Mouse (Mus musculus): Measurements from ENCODE around the gene Gmds. TPM values are rescaled to one million over a fixed set of nuclear protein-coding genes. Genes with fewer than 3 reads are reported as not detected.

The Gmds gene
- polyA plus RNA-seq, 1 experiment from 2014 or later, result 31.4 TPM

GRCm38 (mm10) chr13:31864786-31865185 is 473.8 kb downstream of the Gmds start:
- Histone ChIP-seq H3K36me3 (ENCODE audit: control insufficient read depth, insufficient read depth, low read length) (no peaks in the 10 kb centered on the region), H3K4me1 (ENCODE audit: control insufficient read depth, insufficient read depth, low read length) (no peaks in the 10 kb centered on the region), H3K4me2 (ENCODE audit: low read depth, severe bottlenecking) (no peak overlapping the region), H3K27me3 (ENCODE audit: control insufficient read depth, insufficient read depth, low read length) (peaks cover 12% of the 10 kb centered on the region; the same call in 1 of the 2 replicates), H3K4me3 (ENCODE audit: low read depth, low read length) (no peak overlapping the region), H3K27ac (replicated peaks; ENCODE audit: low read depth, low read length) (no peak overlapping the region), H3K9ac (ENCODE audit: low read length) (no peak overlapping the region), H3K9me3 (ENCODE audit: control insufficient read depth, low read length) (no peaks in the 10 kb centered on the region)
- 90% methylated on average over 5 of the region's 5 CpGs for WGBS
- ATAC-seq (ENCODE audit: insufficient number of reproducible peaks, low FRiP score, low TSS enrichment, low read depth), result no peak
- DNase-seq (ENCODE audit: low spot score), result no peak

- ATAC-seq (ENCODE audit: insufficient number of reproducible peaks, low FRiP score, low TSS enrichment, low read depth) (no peak), DNase-seq (ENCODE audit: low spot score) (no peak)
- peaks cover 3% of the 10 kb centered on the region; the same call in 1 of the 2 replicates for H3K4me1 ChIP-seq (ENCODE audit: control insufficient read depth, insufficient read depth, low read length)
- peaks cover 16% of the 10 kb centered on the region; the same call in 1 of the 2 replicates for H3K27me3 ChIP-seq (ENCODE audit: control insufficient read depth, insufficient read depth, low read length)
- H3K4me2 ChIP-seq (ENCODE audit: low read depth, severe bottlenecking), result no peak overlapping the region
- 62% methylated on average over 9 of the region's 9 CpGs for WGBS
- no peak overlapping the region for H3K4me3 ChIP-seq (ENCODE audit: low read depth, low read length)
- H3K36me3 ChIP-seq (ENCODE audit: control insufficient read depth, insufficient read depth, low read length), result no peaks in the 10 kb centered on the region
- H3K9ac ChIP-seq (ENCODE audit: low read length), result no peak overlapping the region
- no peak overlapping the region for H3K27ac ChIP-seq (replicated peaks; ENCODE audit: low read depth, low read length)
- H3K9me3 ChIP-seq (ENCODE audit: control insufficient read depth, low read length), result no peaks in the 10 kb centered on the region
Observed at GRCm38 (mm10) chr13:31863461-31863860, 475.1 kb downstream of the Gmds start.

DNA sequence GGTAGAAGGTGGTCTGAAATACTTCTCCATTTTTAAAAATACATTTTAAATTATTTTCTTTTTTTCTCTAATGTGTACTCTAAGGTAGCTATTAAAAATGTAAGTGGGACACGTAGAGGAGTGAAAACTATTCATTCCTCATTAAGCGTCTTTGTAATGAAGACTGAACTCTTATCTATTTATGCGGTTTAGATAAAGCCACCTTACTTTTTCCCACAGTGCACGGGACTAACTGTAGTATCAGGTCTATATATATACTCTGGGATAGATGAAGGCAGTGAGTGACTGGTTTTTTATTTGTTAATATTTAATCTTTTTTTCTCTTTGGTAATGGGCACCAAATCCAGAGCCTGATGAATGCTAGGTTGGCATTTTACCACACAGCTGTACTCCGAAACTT is 478.3 kb downstream of the Gmds start:
- WGBS, result 88% methylated on average over 5 of the region's 5 CpGs
- ATAC-seq (ENCODE audit: insufficient number of reproducible peaks, low FRiP score, low TSS enrichment, low read depth), result no peak
- Histone ChIP-seq H3K9ac (ENCODE audit: low read length) (no peak overlapping the region), H3K9me3 (ENCODE audit: control insufficient read depth, low read length) (no peaks in the 10 kb centered on the region), H3K4me3 (ENCODE audit: low read depth, low read length) (no peak overlapping the region), H3K4me1 (ENCODE audit: control insufficient read depth, insufficient read depth, low read length) (peaks cover 3% of the 10 kb centered on the region; the same call in 1 of the 2 replicates), H3K27me3 (ENCODE audit: control insufficient read depth, insufficient read depth, low read length) (peaks cover 31% of the 10 kb centered on the region; the same call in 1 of the 2 replicates), H3K4me2 (ENCODE audit: low read depth, severe bottlenecking) (no peak overlapping the region), H3K27ac (replicated peaks; ENCODE audit: low read depth, low read length) (no peak overlapping the region), H3K36me3 (ENCODE audit: control insufficient read depth, insufficient read depth, low read length) (no peaks in the 10 kb centered on the region)
- DNase-seq (ENCODE audit: low spot score), result no peak

GRCm38 (mm10) chr13:31854000-31854399 is 484.5 kb downstream of the Gmds start:
- Histone ChIP-seq H3K4me3 (ENCODE audit: low read depth, low read length) (no peak overlapping the region), H3K9ac (ENCODE audit: low read length) (no peak overlapping the region), H3K27me3 (ENCODE audit: control insufficient read depth, insufficient read depth, low read length) (peaks cover 34% of the 10 kb centered on the region; the same call in 1 of the 2 replicates), H3K4me1 (ENCODE audit: control insufficient read depth, insufficient read depth, low read length) (peaks cover 10% of the 10 kb centered on the region), H3K9me3 (ENCODE audit: control insufficient read depth, low read length) (no peaks in the 10 kb centered on the region), H3K36me3 (ENCODE audit: control insufficient read depth, insufficient read depth, low read length) (no peaks in the 10 kb centered on the region), H3K27ac (replicated peaks; ENCODE audit: low read depth, low read length) (no peak overlapping the region), H3K4me2 (ENCODE audit: low read depth, severe bottlenecking) (no peak overlapping the region)
- WGBS, result 27% methylated on average over 4 of the region's 4 CpGs
- DNase-seq (ENCODE audit: low spot score) (peak; percentile 59), ATAC-seq (ENCODE audit: insufficient number of reproducible peaks, low FRiP score, low TSS enrichment, low read depth) (peak; percentile 70)

DNA sequence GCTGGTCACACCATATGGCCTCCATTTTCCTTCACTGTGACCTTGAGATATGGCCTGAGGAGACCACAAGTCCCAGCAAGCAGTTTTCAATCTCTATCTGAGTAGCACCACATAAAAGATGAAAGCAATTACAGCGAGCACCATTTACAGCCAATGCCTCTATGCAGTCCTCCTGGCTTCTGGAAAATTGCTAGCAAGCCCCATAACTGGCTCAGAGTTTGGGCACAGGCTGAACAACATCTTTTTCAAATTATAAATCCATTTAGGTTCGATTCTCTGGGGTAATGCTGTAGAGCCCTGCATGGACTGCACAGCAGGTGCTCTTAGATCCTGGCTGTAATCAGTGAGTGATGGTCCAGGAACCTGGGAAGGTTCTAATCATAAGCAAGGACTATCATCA is 485.0 kb downstream of the Gmds start:
- ATAC-seq (ENCODE audit: insufficient number of reproducible peaks, low FRiP score, low TSS enrichment, low read depth) (peak; percentile 86), DNase-seq (ENCODE audit: low spot score) (peak; percentile 67)
- H3K27me3 ChIP-seq (ENCODE audit: control insufficient read depth, insufficient read depth, low read length), result peaks cover 31% of the 10 kb centered on the region; the same call in 1 of the 2 replicates

GRCm38 (mm10) chr13:31849258-31849971 is 489.1 kb downstream of the Gmds start:
- Histone ChIP-seq H3K27me3 (ENCODE audit: control insufficient read depth, insufficient read depth, low read length) (peaks cover 13% of the 10 kb centered on the region; the same call in 1 of the 2 replicates), H3K4me3 (ENCODE audit: low read depth, low read length) (no peak overlapping the region), H3K9me3 (ENCODE audit: control insufficient read depth, low read length) (no peaks in the 10 kb centered on the region), H3K4me2 (ENCODE audit: low read depth, severe bottlenecking) (no peak overlapping the region), H3K4me1 (ENCODE audit: control insufficient read depth, insufficient read depth, low read length) (peaks cover 8% of the 10 kb centered on the region), H3K27ac (replicated peaks; ENCODE audit: low read depth, low read length) (no peak overlapping the region), H3K36me3 (ENCODE audit: control insufficient read depth, insufficient read depth, low read length) (no peaks in the 10 kb centered on the region), H3K9ac (ENCODE audit: low read length) (no peak overlapping the region)
- ATAC-seq (ENCODE audit: insufficient number of reproducible peaks, low FRiP score, low TSS enrichment, low read depth) (no peak), DNase-seq (ENCODE audit: low spot score) (no peak)
- 20% methylated on average over 5 of the region's 5 CpGs for WGBS

More for the DNA sequence above, 485.0 kb downstream of the Gmds start:
- Histone ChIP-seq H3K9ac (ENCODE audit: low read length) (no peak overlapping the region), H3K36me3 (ENCODE audit: control insufficient read depth, insufficient read depth, low read length) (no peaks in the 10 kb centered on the region), H3K4me1 (ENCODE audit: control insufficient read depth, insufficient read depth, low read length) (peaks cover 10% of the 10 kb centered on the region), H3K27ac (replicated peaks; ENCODE audit: low read depth, low read length) (no peak overlapping the region), H3K9me3 (ENCODE audit: control insufficient read depth, low read length) (no peaks in the 10 kb centered on the region), H3K4me3 (ENCODE audit: low read depth, low read length) (no peak overlapping the region), H3K4me2 (ENCODE audit: low read depth, severe bottlenecking) (no peak overlapping the region)
- WGBS, result 13% methylated on average over 2 of the region's 2 CpGs

GRCm38 (mm10) chr13:31835802-31836201 is 502.7 kb downstream of the Gmds start:
- no peak overlapping the region for H3K4me3 ChIP-seq (ENCODE audit: low read depth, low read length)
- peaks cover 6% of the 10 kb centered on the region for H3K27me3 ChIP-seq (ENCODE audit: control insufficient read depth, insufficient read depth, low read length)
- H3K9me3 ChIP-seq (ENCODE audit: control insufficient read depth, low read length), result no peaks in the 10 kb centered on the region
- 87% methylated on average over 4 of the region's 4 CpGs for whole genome bisulfite sequencing
- DNase-seq (ENCODE audit: low spot score) (no peak), ATAC-seq (ENCODE audit: insufficient number of reproducible peaks, low FRiP score, low TSS enrichment, low read depth) (no peak)
- H3K4me2 ChIP-seq (ENCODE audit: low read depth, severe bottlenecking), result no peak overlapping the region
- no peaks in the 10 kb centered on the region for H3K4me1 ChIP-seq (ENCODE audit: control insufficient read depth, insufficient read depth, low read length)
- H3K36me3 ChIP-seq (ENCODE audit: control insufficient read depth, insufficient read depth, low read length), result no peaks in the 10 kb centered on the region
- no peak overlapping the region for H3K27ac ChIP-seq (replicated peaks; ENCODE audit: low read depth, low read length)
- no peak overlapping the region for H3K9ac ChIP-seq (ENCODE audit: low read length)

DNA sequence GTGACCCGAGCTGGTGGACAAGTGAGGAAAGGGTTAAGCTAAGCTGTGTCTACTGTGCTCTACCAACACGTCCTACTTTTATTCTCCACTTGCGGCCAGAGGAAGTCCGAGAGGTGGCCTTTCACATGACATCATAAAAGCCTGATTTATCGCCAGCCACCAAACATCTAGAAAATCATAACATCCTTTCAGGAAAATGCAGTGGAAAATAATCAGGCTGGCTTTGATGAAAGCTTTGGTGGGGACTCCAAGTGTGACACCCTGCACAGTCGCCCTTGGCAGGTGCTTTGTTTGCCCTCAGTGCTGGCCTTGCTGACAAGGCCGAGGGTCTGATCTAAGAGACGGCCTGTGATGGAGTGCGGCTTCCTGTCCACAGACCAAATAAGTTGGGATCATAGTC is 508.2 kb downstream of the Gmds start:
- no peak overlapping the region for H3K27ac ChIP-seq (replicated peaks; ENCODE audit: low read depth, low read length)
- H3K4me1 ChIP-seq (ENCODE audit: control insufficient read depth, insufficient read depth, low read length), result 0 out of 2 replicates have a peak, but pooled peaks cover 1% of the 10 kb centered on the region
- H3K9ac ChIP-seq (ENCODE audit: low read length), result no peak overlapping the region
- H3K9me3 ChIP-seq (ENCODE audit: control insufficient read depth, low read length), result no peaks in the 10 kb centered on the region
- H3K4me3 ChIP-seq (ENCODE audit: low read depth, low read length), result no peak overlapping the region
- no peak for DNase-seq (ENCODE audit: low spot score)
- no peak for ATAC-seq (ENCODE audit: insufficient number of reproducible peaks, low FRiP score, low TSS enrichment, low read depth)
- 55% methylated on average over 9 of the region's 9 CpGs for WGBS
- no peak overlapping the region for H3K4me2 ChIP-seq (ENCODE audit: low read depth, severe bottlenecking)
- H3K27me3 ChIP-seq (ENCODE audit: control insufficient read depth, insufficient read depth, low read length), result peaks cover under 1% of the 10 kb centered on the region; the same call in 1 of the 2 replicates
- no peaks in the 10 kb centered on the region for H3K36me3 ChIP-seq (ENCODE audit: control insufficient read depth, insufficient read depth, low read length)

All from limb, embryonic 11.5 days (tissue).